Mouse (Mus musculus): Measurements from ENCODE around the gene 4931409K22Rik. TPM values are rescaled to one million over a fixed set of nuclear protein-coding genes. Genes with fewer than 3 reads are reported as not detected.

The 4931409K22Rik gene
- polyA plus RNA-seq (2015; fragmentation: Nextera tagmentation; extraction: Ambion mirVana): 0.13 TPM in 1 of 2 replicates, not detected in the other

- no peaks in the 10 kb centered on the region for H3K9me3 ChIP-seq (replicated peaks; ENCODE audit: control insufficient read depth, low read length)
- H3K4me2 ChIP-seq (ENCODE audit: low read depth, low read length): no peak within 1 kb of the TSS
- 68% methylated on average over 2 of the region's 2 CpGs for WGBS
- H3K9ac ChIP-seq (ENCODE audit: low read length): no peak within 1 kb of the TSS
- H3K27me3 ChIP-seq (ENCODE audit: control insufficient read depth, insufficient read depth, low read length): no peaks in the 10 kb centered on the region; the same call in 1 of the 2 replicates
- ATAC-seq (ENCODE audit: insufficient read depth, low FRiP score): no peak
- no peaks in the 10 kb centered on the region for H3K4me1 ChIP-seq (ENCODE audit: control insufficient read depth, insufficient read depth, low read length)
- no peak within 1 kb of the TSS for H3K27ac ChIP-seq (ENCODE audit: low read length)
- H3K36me3 ChIP-seq (ENCODE audit: control insufficient read depth, insufficient read depth, low read length): no peaks in the 10 kb centered on the region
- no peak within 1 kb of the TSS for H3K4me3 ChIP-seq (replicated peaks; ENCODE audit: low read length)
These were observed at the start of gene 4931409K22Rik for GRCm38 (mm10) chr5:24556709-24557108. Gene 4931409K22Rik, minus strand, starts transcription at chr5:24556809.

GRCm38 (mm10) chr5:24605980-24606665 lies 49.5 kb upstream of the 4931409K22Rik start:
- no peak for ATAC-seq (ENCODE audit: insufficient read depth, low FRiP score)
- 30% methylated on average over 14 of the region's 14 CpGs for WGBS
- Histone ChIP-seq H3K36me3 (ENCODE audit: control insufficient read depth, insufficient read depth, low read length) (no peaks in the 10 kb centered on the region), H3K4me2 (ENCODE audit: low read depth, low read length) (peak overlapping the region; percentile 83), H3K27ac (ENCODE audit: low read length) (peak overlapping the region; percentile 100), H3K4me3 (replicated peaks; ENCODE audit: low read length) (0 out of 2 replicates have a peak overlapping the region, but pooled peaks have one; percentile 68), H3K27me3 (ENCODE audit: control insufficient read depth, insufficient read depth, low read length) (no peaks in the 10 kb centered on the region), H3K9ac (ENCODE audit: low read length) (peak overlapping the region; percentile 93), H3K4me1 (ENCODE audit: control insufficient read depth, insufficient read depth, low read length) (peaks cover 35% of the 10 kb centered on the region), H3K9me3 (replicated peaks; ENCODE audit: control insufficient read depth, low read length) (no peaks in the 10 kb centered on the region)

- peak overlapping the region; percentile 93 for H3K9ac ChIP-seq (ENCODE audit: low read length)
- 17% methylated on average over 6 of the region's 6 CpGs for WGBS
- no peaks in the 10 kb centered on the region for H3K27me3 ChIP-seq (ENCODE audit: control insufficient read depth, insufficient read depth, low read length)
- no peak for ATAC-seq (ENCODE audit: insufficient read depth, low FRiP score)
- peak overlapping the region; percentile 100 for H3K27ac ChIP-seq (ENCODE audit: low read length)
- H3K4me3 ChIP-seq (replicated peaks; ENCODE audit: low read length): peak overlapping the region; percentile 68
- no peaks in the 10 kb centered on the region for H3K9me3 ChIP-seq (replicated peaks; ENCODE audit: control insufficient read depth, low read length)
- no peaks in the 10 kb centered on the region for H3K36me3 ChIP-seq (ENCODE audit: control insufficient read depth, insufficient read depth, low read length)
- peaks cover 41% of the 10 kb centered on the region for H3K4me1 ChIP-seq (ENCODE audit: control insufficient read depth, insufficient read depth, low read length)
- H3K4me2 ChIP-seq (ENCODE audit: low read depth, low read length): peak overlapping the region; percentile 83
These were observed 48.8 kb upstream of the 4931409K22Rik start for GRCm38 (mm10) chr5:24605321-24605979.

GRCm38 (mm10) chr5:24604656-24605100 lies 48.1 kb upstream of the 4931409K22Rik start:
- H3K4me3 ChIP-seq (replicated peaks; ENCODE audit: low read length): peak overlapping the region; percentile 68
- no peaks in the 10 kb centered on the region for H3K9me3 ChIP-seq (replicated peaks; ENCODE audit: control insufficient read depth, low read length)
- H3K27ac ChIP-seq (ENCODE audit: low read length): peak overlapping the region; percentile 100
- no peaks in the 10 kb centered on the region for H3K36me3 ChIP-seq (ENCODE audit: control insufficient read depth, insufficient read depth, low read length)
- peak overlapping the region; percentile 83 for H3K4me2 ChIP-seq (ENCODE audit: low read depth, low read length)
- peak overlapping the region; percentile 93 for H3K9ac ChIP-seq (ENCODE audit: low read length)
- ATAC-seq (ENCODE audit: insufficient read depth, low FRiP score): peak; percentile 82
- under 1% methylated on average over 46 of the region's 46 CpGs for WGBS
- H3K4me1 ChIP-seq (ENCODE audit: control insufficient read depth, insufficient read depth, low read length): peaks cover 46% of the 10 kb centered on the region
- no peaks in the 10 kb centered on the region for H3K27me3 ChIP-seq (ENCODE audit: control insufficient read depth, insufficient read depth, low read length)

- Histone ChIP-seq H3K4me1 (ENCODE audit: control insufficient read depth, insufficient read depth, low read length) (peaks cover 46% of the 10 kb centered on the region), H3K9ac (ENCODE audit: low read length) (peak overlapping the region; percentile 93), H3K9me3 (replicated peaks; ENCODE audit: control insufficient read depth, low read length) (no peaks in the 10 kb centered on the region), H3K36me3 (ENCODE audit: control insufficient read depth, insufficient read depth, low read length) (no peaks in the 10 kb centered on the region), H3K4me3 (replicated peaks; ENCODE audit: low read length) (peak overlapping the region; percentile 68), H3K27me3 (ENCODE audit: control insufficient read depth, insufficient read depth, low read length) (no peaks in the 10 kb centered on the region), H3K27ac (ENCODE audit: low read length) (peak overlapping the region; percentile 100), H3K4me2 (ENCODE audit: low read depth, low read length) (peak overlapping the region; percentile 83)
- ATAC-seq (ENCODE audit: insufficient read depth, low FRiP score): no peak
- 18% methylated on average over 12 of the region's 12 CpGs for whole genome bisulfite sequencing
These were observed 47.6 kb upstream of the 4931409K22Rik start for GRCm38 (mm10) chr5:24604080-24604655.

- Histone ChIP-seq H3K9me3 (replicated peaks; ENCODE audit: control insufficient read depth, low read length) (no peaks in the 10 kb centered on the region), H3K9ac (ENCODE audit: low read length) (peak overlapping the region; percentile 93), H3K4me1 (ENCODE audit: control insufficient read depth, insufficient read depth, low read length) (peaks cover 52% of the 10 kb centered on the region), H3K4me2 (ENCODE audit: low read depth, low read length) (peak overlapping the region; percentile 90), H3K27ac (ENCODE audit: low read length) (peak overlapping the region; percentile 100), H3K36me3 (ENCODE audit: control insufficient read depth, insufficient read depth, low read length) (no peaks in the 10 kb centered on the region), H3K4me3 (replicated peaks; ENCODE audit: low read length) (peak overlapping the region; percentile 70), H3K27me3 (ENCODE audit: control insufficient read depth, insufficient read depth, low read length) (no peaks in the 10 kb centered on the region)
- 57% methylated on average over 8 of the region's 8 CpGs for WGBS
- ATAC-seq (ENCODE audit: insufficient read depth, low FRiP score): no peak
These were observed 46.9 kb upstream of the 4931409K22Rik start for GRCm38 (mm10) chr5:24603431-24604010.

GRCm38 (mm10) chr5:24602751-24603343 lies 46.2 kb upstream of the 4931409K22Rik start:
- peaks cover 59% of the 10 kb centered on the region for H3K4me1 ChIP-seq (ENCODE audit: control insufficient read depth, insufficient read depth, low read length)
- ATAC-seq (ENCODE audit: insufficient read depth, low FRiP score): peak; percentile 80
- 1% methylated on average over 16 of the region's 16 CpGs for WGBS

GRCm38 (mm10) chr5:24601911-24602750 lies 45.5 kb upstream of the 4931409K22Rik start:
- under 1% methylated on average over 73 of the region's 73 CpGs for WGBS
- no peaks in the 10 kb centered on the region for H3K27me3 ChIP-seq (ENCODE audit: control insufficient read depth, insufficient read depth, low read length)

More at GRCm38 (mm10) chr5:24602751-24603343, 46.2 kb upstream of the 4931409K22Rik start:
- Histone ChIP-seq H3K36me3 (ENCODE audit: control insufficient read depth, insufficient read depth, low read length) (no peaks in the 10 kb centered on the region), H3K4me2 (ENCODE audit: low read depth, low read length) (peak overlapping the region; percentile 90), H3K4me3 (replicated peaks; ENCODE audit: low read length) (peak overlapping the region; percentile 70), H3K9me3 (replicated peaks; ENCODE audit: control insufficient read depth, low read length) (no peaks in the 10 kb centered on the region), H3K27me3 (ENCODE audit: control insufficient read depth, insufficient read depth, low read length) (no peaks in the 10 kb centered on the region), H3K9ac (ENCODE audit: low read length) (peak overlapping the region; percentile 96), H3K27ac (ENCODE audit: low read length) (peak overlapping the region; percentile 100)

More at GRCm38 (mm10) chr5:24601911-24602750, 45.5 kb upstream of the 4931409K22Rik start:
- Histone ChIP-seq H3K36me3 (ENCODE audit: control insufficient read depth, insufficient read depth, low read length) (no peaks in the 10 kb centered on the region), H3K9ac (ENCODE audit: low read length) (peak overlapping the region; percentile 96), H3K27ac (ENCODE audit: low read length) (peak overlapping the region; percentile 100), H3K4me1 (ENCODE audit: control insufficient read depth, insufficient read depth, low read length) (peaks cover 62% of the 10 kb centered on the region), H3K9me3 (replicated peaks; ENCODE audit: control insufficient read depth, low read length) (no peaks in the 10 kb centered on the region), H3K4me2 (ENCODE audit: low read depth, low read length) (peak overlapping the region; percentile 90), H3K4me3 (replicated peaks; ENCODE audit: low read length) (peak overlapping the region; percentile 70)
- ATAC-seq (ENCODE audit: insufficient read depth, low FRiP score): peak; percentile 43

Measured in stomach, embryonic 16.5 days (tissue).